Mouse (Mus musculus) megakaryocyte progenitor cell, adult 5-6 weeks (primary cell): ENCODE measurements at regions not wholly inside any gene's neighbourhood (a gene's known extent, or its start where the extent isn't known, plus 50 kb on each side); places are given as distances from the start of the nearest gene placed in this dataset.

Experiments used
- ATAC-seq: replicated peaks from 2 replicates; pipeline ENCODE4 v1.8.0; 2016; ENCODE audit warnings: mild to moderate bottlenecking, moderate TSS enrichment, inconsistent platforms; ENCODE audit not compliant: poor library complexity

DNA sequence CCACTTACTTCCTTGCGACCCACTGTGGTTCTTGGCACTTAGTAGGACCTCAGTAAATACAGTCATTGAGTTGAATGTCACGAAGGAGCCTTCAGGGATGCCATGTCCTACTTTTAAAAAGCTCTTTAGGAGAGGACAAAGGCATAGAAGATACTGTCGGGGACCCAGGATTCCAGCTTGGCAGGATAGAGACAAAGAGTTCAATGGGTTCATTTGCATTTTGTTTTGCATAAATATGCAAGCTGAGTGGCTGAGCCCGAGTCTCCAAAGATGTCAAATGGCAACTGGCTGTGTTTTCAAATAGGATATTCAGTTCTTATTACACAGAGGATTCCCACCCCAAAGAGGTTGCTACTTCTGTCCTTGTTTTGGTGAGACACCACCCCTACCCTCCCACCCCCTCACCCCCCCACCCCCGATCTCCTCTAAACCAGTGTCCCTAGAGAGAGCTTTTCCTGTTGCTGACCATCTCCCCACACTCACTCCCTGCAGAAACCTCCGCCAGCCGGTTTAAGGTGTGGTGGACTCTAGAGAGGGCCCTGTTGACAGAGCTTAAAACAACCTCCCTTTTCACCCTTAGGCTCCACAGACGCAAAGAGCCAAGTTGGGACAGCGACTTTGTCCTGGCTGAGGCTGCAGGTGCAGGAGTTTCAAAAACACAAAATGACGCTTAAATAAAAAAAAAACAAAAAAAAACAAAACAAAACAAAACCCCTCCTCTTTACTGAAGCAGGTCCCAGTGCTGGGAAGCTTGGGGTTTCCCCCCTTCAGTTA lies 57.9 kb downstream of the Sox9 start:
- ATAC-seq: no peak

GRCm38 (mm10) chr11:112840495-112840828 lies 58.4 kb downstream of the Sox9 start:
- ATAC-seq: no peak

DNA sequence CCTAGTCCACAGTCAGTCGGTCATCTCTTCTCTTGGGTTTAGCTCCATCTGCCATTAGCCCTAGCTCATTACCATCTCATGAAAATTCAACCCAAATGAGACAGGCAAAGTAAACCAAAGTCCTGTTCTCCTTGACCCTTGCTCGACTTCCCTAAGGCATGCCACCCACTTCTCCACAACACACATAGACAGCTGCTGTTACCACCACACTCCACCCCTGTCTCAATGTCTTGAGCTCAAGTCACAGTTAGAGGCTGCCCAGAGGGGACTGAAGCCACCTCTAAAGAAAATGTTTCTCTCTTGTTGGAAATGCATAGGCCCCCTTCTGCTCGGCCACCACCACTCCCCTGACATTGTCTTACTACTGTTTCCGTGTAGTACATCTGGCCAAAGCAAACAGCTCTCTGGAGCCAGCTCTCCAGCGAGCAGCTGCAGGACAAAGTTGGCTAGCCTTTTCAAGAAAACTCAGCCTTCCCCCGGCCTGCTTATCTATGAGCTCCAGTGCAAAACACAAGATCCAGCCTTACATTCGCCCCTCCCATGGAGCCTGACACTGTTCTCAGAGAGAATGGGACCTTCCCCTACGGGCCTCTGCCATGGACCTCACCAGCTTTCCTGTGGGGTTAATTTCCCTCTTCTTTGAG lies 62.4 kb downstream of the Sox9 start:
- ATAC-seq: no peak

DNA sequence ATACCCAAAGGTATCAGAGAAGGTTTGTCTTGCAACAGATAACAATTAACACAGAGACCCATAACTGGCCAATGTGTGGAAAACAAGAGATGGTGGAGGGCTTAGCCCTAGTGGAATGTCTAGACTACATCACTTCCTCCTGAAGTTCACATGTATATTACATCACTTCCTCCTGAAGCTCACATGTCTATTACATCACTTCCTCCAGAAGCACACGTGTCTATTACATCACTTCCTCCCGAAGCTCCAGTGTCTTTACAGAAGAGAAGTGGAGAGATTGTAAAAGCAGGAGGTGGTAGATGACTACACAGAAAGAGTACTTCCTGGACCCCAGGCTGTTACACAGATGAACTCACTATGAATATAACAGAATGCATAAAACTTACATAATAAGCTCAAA lies 65.1 kb downstream of the Sox9 start:
- ATAC-seq: no peak

GRCm38 (mm10) chr11:112847851-112848250 lies 65.8 kb downstream of the Sox9 start:
- no peak for ATAC-seq

GRCm38 (mm10) chr11:112849974-112850373 lies 68.0 kb downstream of the Sox9 start:
- ATAC-seq: no peak

DNA sequence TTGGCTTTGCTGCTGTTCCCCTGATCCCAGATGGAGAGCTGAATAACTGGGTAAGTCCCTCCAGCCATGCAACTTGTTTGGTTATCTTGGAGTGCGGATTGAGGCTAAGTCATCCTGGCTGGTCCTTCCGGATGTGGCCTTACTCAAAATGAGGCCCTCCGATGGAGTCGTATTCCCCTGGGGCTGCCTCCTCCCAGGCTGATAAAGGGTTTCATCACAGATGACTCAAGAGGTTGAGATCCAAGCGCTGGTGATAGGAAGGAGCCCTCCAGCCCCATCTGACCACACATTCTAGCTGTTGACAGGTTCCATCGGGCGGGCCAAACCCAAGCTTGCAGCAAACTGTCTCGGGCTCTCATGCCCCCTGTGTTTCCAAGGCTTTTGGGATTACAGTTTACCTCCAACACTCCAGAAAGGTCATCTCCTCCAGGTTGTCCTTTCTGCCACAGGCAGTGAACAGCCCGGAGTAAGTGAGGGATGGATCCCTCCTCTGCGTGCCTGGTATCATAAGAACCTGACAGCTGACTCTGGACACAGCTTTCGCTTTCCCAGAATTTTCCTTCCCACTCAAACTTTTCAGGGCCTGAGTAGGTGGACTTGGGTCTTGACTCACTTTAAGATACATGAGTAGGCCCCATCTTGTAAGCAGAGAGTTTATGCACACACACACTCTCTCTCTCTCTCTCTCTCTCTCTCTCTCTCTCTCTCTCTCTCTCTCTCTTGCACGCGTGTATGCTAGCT lies 68.7 kb downstream of the Sox9 start:
- no peak for ATAC-seq

DNA sequence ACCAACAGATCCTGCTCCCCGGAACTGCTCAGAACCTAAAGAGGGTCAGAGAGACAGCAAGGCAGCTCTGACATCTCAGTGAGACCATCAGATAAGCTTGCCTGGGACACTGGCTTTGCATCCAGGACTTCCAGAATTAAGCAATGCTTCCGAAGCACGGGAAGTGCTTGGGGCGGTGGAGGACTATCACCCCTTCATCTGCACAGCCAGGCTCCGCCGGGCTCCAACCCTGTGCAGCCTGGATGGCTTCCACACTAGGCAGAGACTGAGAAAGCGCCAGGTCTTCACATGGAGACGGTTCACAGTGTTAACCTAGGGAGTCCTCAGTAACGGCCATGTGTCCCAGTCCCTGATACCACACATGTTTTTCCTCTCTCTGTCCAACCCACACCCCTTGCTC lies 69.3 kb downstream of the Sox9 start:
- no peak for ATAC-seq

DNA sequence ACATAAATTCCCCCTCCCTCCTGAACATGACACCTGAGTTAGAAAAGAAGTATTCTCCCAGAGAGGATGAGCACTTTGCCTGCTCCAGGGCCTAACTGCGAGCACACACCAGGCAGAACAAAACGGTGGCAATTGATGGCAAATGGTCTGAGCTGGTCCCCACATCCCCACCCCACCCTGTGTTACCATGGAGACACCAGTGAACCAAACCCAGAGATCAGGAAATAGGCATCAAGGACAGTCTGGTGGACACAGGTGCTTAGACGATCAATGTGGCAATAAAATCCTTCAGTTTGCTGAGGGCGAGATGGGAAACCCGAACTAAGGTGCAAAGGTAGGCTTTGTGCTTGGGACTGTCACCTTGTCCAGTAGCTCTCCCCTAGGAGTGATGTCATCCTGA lies 74.0 kb downstream of the Sox9 start:
- no peak for ATAC-seq

GRCm38 (mm10) chr11:112859309-112859708 lies 77.3 kb downstream of the Sox9 start:
- no peak for ATAC-seq

- no peak for ATAC-seq
Observed at GRCm38 (mm10) chr11:112860797-112861196, 78.8 kb downstream of the Sox9 start.

- no peak for ATAC-seq
Observed at GRCm38 (mm10) chr11:112861233-112861632, 79.2 kb downstream of the Sox9 start.

GRCm38 (mm10) chr11:112865836-112866235 lies 83.8 kb downstream of the Sox9 start:
- no peak for ATAC-seq

DNA sequence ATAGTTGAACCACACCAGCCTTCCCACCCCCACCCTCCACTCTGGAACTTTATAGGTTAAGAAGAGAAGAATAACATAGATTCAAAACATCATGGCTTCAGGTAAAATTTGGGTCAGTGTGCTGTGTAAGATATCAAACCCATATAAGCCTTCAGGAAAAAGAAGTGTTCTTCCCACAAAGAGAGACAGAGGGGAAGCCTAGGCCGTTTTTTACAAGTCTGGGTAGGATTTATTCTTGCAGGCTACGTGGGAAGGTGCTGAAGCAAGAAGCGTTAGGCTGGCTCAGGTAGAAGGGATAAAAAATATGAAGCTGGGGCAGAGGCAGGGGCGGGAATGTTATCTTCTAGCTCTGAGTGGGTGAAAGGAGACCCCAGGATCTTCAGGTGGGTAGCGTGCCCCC lies 87.5 kb downstream of the Sox9 start:
- no peak for ATAC-seq

GRCm38 (mm10) chr11:112870201-112871035 lies 88.4 kb downstream of the Sox9 start:
- ATAC-seq: no peak

DNA sequence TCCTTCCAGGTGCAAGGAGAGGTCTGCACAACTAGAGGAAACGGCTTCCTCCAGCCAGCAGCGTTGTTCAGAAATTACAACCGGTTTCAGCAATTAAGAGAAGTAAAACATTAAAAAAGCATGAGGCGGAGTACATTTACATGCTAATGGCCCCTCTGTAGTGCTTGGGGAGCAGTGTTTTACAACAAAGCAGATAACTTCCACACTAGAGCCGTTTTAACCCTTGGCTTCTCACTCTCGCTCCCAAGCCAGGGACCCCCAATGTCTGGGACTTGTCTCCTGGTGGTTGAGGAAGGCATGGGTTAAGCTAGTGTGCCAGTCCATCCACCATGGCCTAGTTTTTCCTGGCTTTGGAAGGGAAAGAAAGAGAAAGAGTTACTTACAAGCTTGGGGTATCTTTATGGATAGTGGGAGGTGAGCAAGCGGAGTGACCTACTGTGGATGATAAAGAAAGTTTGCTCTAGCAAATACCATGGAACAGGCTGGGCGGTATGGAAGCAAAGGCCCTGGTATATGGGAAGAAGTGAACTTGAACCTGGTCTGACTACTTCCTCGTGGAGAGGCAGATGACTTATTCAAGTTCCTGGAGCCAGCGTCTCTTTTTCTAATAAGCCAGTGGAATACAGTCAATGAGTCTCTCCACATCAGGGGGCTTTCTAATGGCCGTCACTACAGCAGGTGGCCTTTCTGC lies 90.8 kb downstream of the Sox9 start:
- no peak for ATAC-seq

DNA sequence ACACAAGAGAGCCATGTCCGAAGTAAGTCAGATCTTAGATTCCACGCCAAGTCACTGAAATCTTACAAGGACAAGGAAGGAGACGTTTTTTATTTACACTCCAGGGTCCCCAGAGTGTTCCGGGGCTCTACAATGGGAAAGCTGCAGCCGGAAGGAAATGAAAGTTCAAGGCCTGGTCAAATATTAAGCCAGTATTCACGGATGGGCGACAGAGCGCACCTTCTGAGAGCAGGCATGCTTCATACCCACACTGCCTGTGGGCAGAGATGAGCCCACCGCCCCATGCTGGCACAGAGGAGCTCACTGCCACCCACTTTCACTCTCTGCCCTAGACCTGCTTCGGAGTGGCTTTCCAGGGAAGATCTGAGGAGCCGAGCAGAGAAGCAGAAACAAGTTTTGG lies 92.2 kb downstream of the Sox9 start:
- no peak for ATAC-seq

- ATAC-seq: no peak
Observed at GRCm38 (mm10) chr11:112876226-112876625, 94.2 kb downstream of the Sox9 start.

GRCm38 (mm10) chr11:112878436-112878835 lies 96.4 kb downstream of the Sox9 start:
- ATAC-seq: no peak

DNA sequence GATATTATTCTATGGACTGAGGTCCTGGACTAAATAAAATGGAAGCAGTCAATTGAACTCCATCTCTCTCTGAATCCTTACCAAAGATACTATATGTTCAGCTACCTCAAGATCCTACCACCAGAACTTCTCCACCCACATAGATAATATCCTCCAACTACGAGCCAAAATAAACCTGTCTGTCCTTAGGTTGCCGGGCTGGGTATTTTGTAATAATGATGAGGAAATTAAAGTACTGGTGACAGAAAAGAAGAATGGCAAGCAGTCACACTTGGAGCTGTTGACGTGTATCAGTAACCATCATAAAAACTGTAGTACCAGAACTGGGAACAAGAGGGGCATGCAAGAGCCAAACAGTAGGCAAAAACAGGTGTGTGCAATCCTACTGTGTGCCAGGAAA lies 98.7 kb downstream of the Sox9 start:
- ATAC-seq: no peak
